Mouse (Mus musculus) intestine, embryonic 14.5 days (tissue): ENCODE results near the gene Rpl10. TPM values are rescaled to one million over a fixed set of nuclear protein-coding genes. Genes with fewer than 3 reads are reported as not detected.

ENCODE experiments used
- ATAC-seq: fragments of 200-750 bp; cut with Nextera tagmentation; replicated peaks from 2 replicates; pipeline ENCODE4 v1.8.0; 2017; ENCODE audit warnings: low read depth, moderate number of reproducible peaks, moderate TSS enrichment, moderate library complexity; ENCODE audit not compliant: low FRiP score, low TSS enrichment
- DNase-seq: peaks from one replicate; pipeline ENCODE4 v3.0.0-alpha.2; 2018; ENCODE audit warnings: low spot score
- H3K27ac ChIP-seq: fragments of 300-500 bp; sonication (generic); 2 replicates; pipeline ENCODE4 v1.5.1; 2014; ENCODE audit warnings: low read depth, mild to moderate bottlenecking, control low read depth
- H3K27me3 ChIP-seq: fragments of 300-500 bp; sonication (generic); replicated peaks from 2 replicates; pipeline ENCODE4 v1.6.1; 2014; ENCODE audit warnings: low read length, control low read depth; ENCODE audit not compliant: control insufficient read depth, insufficient read depth
- H3K36me3 ChIP-seq: fragments of 300-500 bp; sonication (generic); 2 replicates; pipeline ENCODE4 v1.6.1; 2014; ENCODE audit warnings: low read length, control low read depth; ENCODE audit not compliant: control insufficient read depth, insufficient read depth
- H3K4me1 ChIP-seq: fragments of 300-500 bp; sonication (generic); replicated peaks from 2 replicates; pipeline ENCODE4 v1.6.1; 2014; ENCODE audit warnings: low read length, control low read depth, mixed read lengths; ENCODE audit not compliant: control insufficient read depth, insufficient read depth
- H3K4me2 ChIP-seq: fragments of 300-500 bp; sonication (generic); 2 replicates; pipeline ENCODE4 v1.6.1; 2014; ENCODE audit warnings: low read length
- H3K4me3 ChIP-seq: fragments of 300-500 bp; sonication (generic); 2 replicates; pipeline ENCODE4 v1.5.1; 2014; ENCODE audit warnings: low read depth, low read length, control low read depth, mixed read lengths
- H3K9ac ChIP-seq: fragments of 300-500 bp; sonication (generic); 2 replicates; pipeline ENCODE4 v1.6.1; 2014; ENCODE audit warnings: mild to moderate bottlenecking, low read length
- H3K9me3 ChIP-seq: fragments of 300-500 bp; sonication (generic); 2 replicates; pipeline ENCODE4 v1.6.1; 2016; ENCODE audit warnings: low read length, control low read depth; ENCODE audit not compliant: control insufficient read depth
- WGBS: fragments of 180-500 bp; shearing (Covaris S2); extraction: QIAGEN DNeasy Blood & Tissue Kit; methylation state at CpG from one replicate; pipeline ENCODE4 v1.1.7; 2014; 5-methylcytosine and 5-hydroxymethylcytosine counted together
- polyA plus RNA-seq: library from polyadenylated mRNA; unstranded; fragments of >200 nt; fragmentation: Nextera tagmentation; extraction: Ambion mirVana; gene quantifications from 2 replicates; pipeline ENCODE4 v1.2.1, GENCODE M21; 2014

The Rpl10 gene
- polyA plus RNA-seq, 1 experiment from 2014 or later = 1,020 TPM

GRCm38 (mm10) chrX:74269736-74270061 is 913 bp upstream of the Rpl10 start:
- WGBS = 23% methylated on average over 3 of the region's 3 CpGs
- peak; percentile 39 for ATAC-seq

DNA sequence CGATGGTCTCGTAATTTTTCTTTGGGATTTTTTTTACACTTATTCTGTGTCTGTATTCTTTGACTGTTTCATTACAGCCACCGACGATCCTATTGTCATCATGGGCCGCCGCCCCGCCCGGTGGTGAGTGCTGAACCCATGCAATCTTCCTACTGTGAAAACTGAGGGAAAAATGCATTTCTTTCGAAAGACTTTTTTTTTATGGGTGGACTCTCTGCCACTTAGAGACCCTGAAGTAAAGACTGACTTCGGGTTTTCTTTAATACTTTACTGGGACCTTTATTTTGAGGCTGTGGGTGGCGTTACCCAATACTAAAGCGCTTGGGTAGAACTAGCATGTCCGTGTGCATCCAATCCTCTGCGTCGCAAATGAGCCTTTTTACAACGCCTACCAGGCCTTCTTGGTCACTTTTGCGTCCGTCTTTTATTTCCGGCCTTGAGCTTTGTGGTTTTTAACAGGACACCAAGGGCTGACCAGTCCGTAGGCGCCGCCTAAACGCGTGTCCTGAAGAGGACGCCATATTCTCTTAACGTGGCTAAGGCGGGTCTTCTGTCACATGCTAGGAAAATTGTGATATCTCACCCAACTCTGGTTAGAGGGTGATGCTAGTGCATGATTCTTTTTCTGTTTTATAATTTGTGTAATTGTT is 415 bp downstream of the Rpl10 start:
- no peak for ATAC-seq
- Histone ChIP-seq H3K4me2 (peak overlapping the region; percentile 49), H3K27me3 (no peaks in the 10 kb centered on the region), H3K9ac (peak overlapping the region; percentile 91), H3K4me3 (peak overlapping the region; percentile 61), H3K9me3 (no peaks in the 10 kb centered on the region), H3K27ac (peak overlapping the region; percentile 80), H3K4me1 (no peaks in the 10 kb centered on the region), H3K36me3 (peaks cover 8% of the 10 kb centered on the region; the same call in 1 of the 2 replicates)
- WGBS = 10% methylated on average over 27 of the region's 27 CpGs
- DNase-seq = peak; percentile 68

More at GRCm38 (mm10) chrX:74269736-74270061, 913 bp upstream of the Rpl10 start:
- Histone ChIP-seq H3K27ac (peak overlapping the region; percentile 94), H3K36me3 (peaks cover 8% of the 10 kb centered on the region; the same call in 1 of the 2 replicates), H3K9ac (peak overlapping the region; percentile 56), H3K4me2 (peak overlapping the region; percentile 46), H3K4me3 (peak overlapping the region; percentile 61), H3K9me3 (no peaks in the 10 kb centered on the region), H3K4me1 (no peaks in the 10 kb centered on the region), H3K27me3 (no peaks in the 10 kb centered on the region)
- DNase-seq = no peak

GRCm38 (mm10) chrX:74273422-74274322 is 3.1 kb downstream of the Rpl10 start:
- H3K36me3 ChIP-seq = peaks cover 8% of the 10 kb centered on the region; the same call in 1 of the 2 replicates
- H3K4me3 ChIP-seq = no peak overlapping the region
- no peaks in the 10 kb centered on the region for H3K9me3 ChIP-seq
- no peak for ATAC-seq
- H3K4me1 ChIP-seq = no peaks in the 10 kb centered on the region
- DNase-seq = no peak
- H3K27ac ChIP-seq = no peak overlapping the region
- WGBS = 36% methylated on average over 10 of the region's 10 CpGs
- H3K9ac ChIP-seq = no peak overlapping the region
- H3K27me3 ChIP-seq = no peaks in the 10 kb centered on the region
- H3K4me2 ChIP-seq = no peak overlapping the region

GRCm38 (mm10) chrX:74277916-74278315 is 7.3 kb downstream of the Rpl10 start:
- Histone ChIP-seq H3K36me3 (peaks cover 8% of the 10 kb centered on the region; the same call in 1 of the 2 replicates), H3K4me3 (no peak overlapping the region), H3K4me1 (no peaks in the 10 kb centered on the region), H3K4me2 (no peak overlapping the region), H3K27ac (no peak overlapping the region), H3K27me3 (no peaks in the 10 kb centered on the region), H3K9ac (no peak overlapping the region), H3K9me3 (no peaks in the 10 kb centered on the region)
- ATAC-seq (no peak), DNase-seq (no peak)
- WGBS = 72% methylated on average over 8 of the region's 8 CpGs

DNA sequence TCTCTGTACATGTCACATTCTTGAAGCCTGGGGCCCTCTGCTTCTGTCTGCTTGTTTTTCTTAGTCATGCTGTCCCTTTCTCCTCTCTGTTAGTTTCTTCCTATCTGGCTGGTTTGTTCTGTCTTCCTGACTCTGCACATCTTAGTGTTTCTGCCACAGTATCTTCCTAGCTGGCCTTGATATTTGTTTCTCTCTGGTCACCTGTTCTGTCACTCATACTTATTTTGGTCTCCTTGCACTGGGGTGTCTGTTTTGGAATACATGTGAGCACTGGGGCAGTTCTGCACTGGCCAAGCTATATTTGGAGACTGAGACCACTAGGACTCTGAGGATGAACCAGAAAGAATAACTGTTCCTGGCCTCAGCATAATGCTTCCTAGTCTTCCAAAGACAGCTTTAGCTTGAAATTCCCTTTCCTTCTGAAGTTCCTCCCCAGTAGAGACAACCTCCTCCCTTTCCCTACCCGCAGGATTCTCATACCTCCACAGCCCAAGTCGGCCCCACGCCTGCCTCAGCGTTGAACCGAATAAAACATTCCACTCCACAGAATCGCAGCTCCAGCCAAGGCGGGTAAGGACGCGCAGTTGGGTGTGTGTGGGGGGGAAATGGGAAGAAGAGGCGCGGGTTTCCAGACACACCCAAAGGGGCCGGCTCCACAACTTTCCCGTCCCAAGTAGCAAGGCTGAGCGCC is 10.6 kb downstream of the Rpl10 start:
- H3K9me3 ChIP-seq = no peaks in the 10 kb centered on the region
- 0 out of 2 replicates have a peak, but pooled peaks cover 5% of the 10 kb centered on the region for H3K4me1 ChIP-seq
- ATAC-seq (no peak), DNase-seq (no peak)
- 9% methylated on average over 12 of the region's 14 CpGs for WGBS
- H3K4me2 ChIP-seq = peak overlapping the region; percentile 64
- H3K27me3 ChIP-seq = no peaks in the 10 kb centered on the region
- H3K27ac ChIP-seq = 0 out of 2 replicates have a peak overlapping the region, but pooled peaks have one; percentile 54
- peak overlapping the region; percentile 39 for H3K9ac ChIP-seq
- peak overlapping the region; percentile 53 for H3K4me3 ChIP-seq
- H3K36me3 ChIP-seq = peaks cover 4% of the 10 kb centered on the region

DNA sequence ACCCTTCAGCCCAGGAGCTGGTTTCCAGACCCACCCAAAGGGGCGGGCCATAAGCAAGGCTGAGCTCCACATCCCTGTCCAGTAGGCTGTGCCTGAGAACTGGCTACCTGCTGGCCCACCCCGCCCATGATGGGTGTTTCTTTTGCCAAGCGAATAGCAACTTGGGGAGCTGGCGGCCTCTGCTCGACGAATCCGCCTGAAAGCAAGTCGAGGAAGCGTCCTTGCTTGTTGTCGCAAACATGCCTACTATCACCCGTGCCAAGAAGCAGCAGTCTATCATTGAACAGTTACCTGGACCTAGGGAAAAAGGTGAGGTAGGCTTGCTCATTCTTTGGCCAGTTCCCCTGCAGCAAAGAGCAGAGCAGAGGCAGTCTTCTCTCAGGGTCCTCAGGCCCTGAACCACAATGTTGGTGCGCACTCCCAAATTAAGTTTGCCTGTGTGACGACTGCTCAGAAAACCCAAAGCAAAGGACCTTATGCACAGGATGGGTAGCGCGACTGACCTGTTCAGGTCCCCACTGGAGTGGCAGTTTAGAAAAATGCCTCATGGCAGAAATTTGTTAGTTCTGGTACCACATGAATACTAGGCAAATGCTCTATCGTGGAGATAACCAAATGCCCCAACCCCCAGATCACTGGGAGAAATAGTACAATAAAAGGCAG is 11.3 kb downstream of the Rpl10 start, which contains the start of the genes Taz and Dnase1l1:
Taz (plus strand) TSS at position 181 of the 663 bp plus-strand sequence.
Dnase1l1 (minus strand) TSS at position 606 of the 663 bp plus-strand sequence.
- H3K9me3 ChIP-seq = no peaks in the 10 kb centered on the region
- peak within 1 kb of the TSS; percentile 53 for H3K4me3 ChIP-seq
- peak within 1 kb of the TSS; percentile 59 for H3K9ac ChIP-seq
- 18% methylated on average over 16 of the region's 16 CpGs for WGBS
- peaks cover 4% of the 10 kb centered on the region for H3K36me3 ChIP-seq
- peak within 1 kb of the TSS; percentile 64 for H3K4me2 ChIP-seq
- peak; percentile 74 for DNase-seq
- 0 out of 2 replicates have a peak, but pooled peaks cover 5% of the 10 kb centered on the region for H3K4me1 ChIP-seq
- H3K27me3 ChIP-seq = no peaks in the 10 kb centered on the region
- peak; percentile 92 for ATAC-seq
- peak within 1 kb of the TSS; percentile 67 for H3K27ac ChIP-seq

DNA sequence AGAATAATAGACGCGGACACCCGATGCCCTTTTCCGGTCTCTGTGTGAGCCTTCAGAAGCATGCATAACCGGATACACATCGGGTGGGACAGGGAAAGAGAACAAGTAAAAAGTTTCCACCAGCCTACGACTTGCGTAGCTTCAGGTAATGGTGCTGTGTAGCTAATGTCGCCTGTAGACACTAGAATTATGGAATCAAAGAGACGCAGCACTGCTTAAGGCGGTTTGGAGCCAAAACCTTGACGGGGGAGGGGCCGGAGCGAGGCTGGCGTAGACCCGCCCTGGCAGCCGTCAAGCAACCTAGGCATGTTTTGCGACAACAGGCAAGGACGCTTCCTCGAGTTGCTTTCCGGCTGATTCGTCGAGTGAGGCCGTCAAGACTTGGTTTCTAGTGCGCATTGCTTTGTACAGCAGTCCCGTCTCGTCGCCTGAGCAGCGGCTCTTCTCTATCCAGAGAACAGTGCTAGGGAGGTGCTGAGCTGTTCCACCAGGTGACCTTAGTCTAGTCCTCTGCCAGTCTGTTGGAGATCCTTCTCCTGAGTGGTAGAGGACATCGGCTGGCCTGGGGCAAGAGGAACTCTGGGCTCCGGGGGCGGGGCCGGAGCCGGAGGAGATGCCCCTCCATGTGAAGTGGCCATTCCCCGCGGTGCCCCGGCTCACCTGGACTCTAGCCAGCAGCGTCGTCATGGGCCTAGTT is 11.9 kb downstream of the Rpl10 start:
- Histone ChIP-seq H3K27me3 (no peaks in the 10 kb centered on the region), H3K9ac (peak overlapping the region; percentile 59), H3K9me3 (no peaks in the 10 kb centered on the region), H3K36me3 (peaks cover 4% of the 10 kb centered on the region), H3K4me3 (peak overlapping the region; percentile 53), H3K4me2 (peak overlapping the region; percentile 64), H3K27ac (peak overlapping the region; percentile 67), H3K4me1 (0 out of 2 replicates have a peak, but pooled peaks cover 5% of the 10 kb centered on the region)
- peak; percentile 73 for ATAC-seq
- 18% methylated on average over 39 of the region's 39 CpGs for WGBS
- peak; percentile 84 for DNase-seq
